Mouse (Mus musculus) kidney, adult 11 months (tissue): Measurements from ENCODE around the gene Bid.
"Not testable (repeated sequence)": the region's sequence is repeated elsewhere in the genome, so short reads cannot be mapped to it uniquely, and the experiment has no call there.

ENCODE experiments used
- DNase-seq: peaks from one replicate; pipeline ENCODE4 v3.0.0; 2022

The Bid gene

GRCm38 (mm10) chr6:120903450-120903912 lies 13.2 kb downstream of the Bid start:
- peak; percentile 90 for DNase-seq

GRCm38 (mm10) chr6:120901776-120902645 lies 14.6 kb downstream of the Bid start:
- no peak for DNase-seq

- DNase-seq = no peak
Measured at GRCm38 (mm10) chr6:120898188-120898833, 18.3 kb downstream of the Bid start.

- DNase-seq = no peak
Measured at GRCm38 (mm10) chr6:120894524-120894923, 22.1 kb downstream of the Bid start.

- no peak for DNase-seq
Measured at GRCm38 (mm10) chr6:120894089-120894488, 22.6 kb downstream of the Bid start.

GRCm38 (mm10) chr6:120886696-120887095 lies 30.0 kb downstream of the Bid start:
- no peak for DNase-seq

GRCm38 (mm10) chr6:120884436-120884835 lies 32.2 kb downstream of the Bid start:
- DNase-seq = no peak

- no peak for DNase-seq
Measured at GRCm38 (mm10) chr6:120879046-120879445, 37.6 kb downstream of the Bid start.

- no peak for DNase-seq
Measured at GRCm38 (mm10) chr6:120873874-120874273, 42.8 kb downstream of the Bid start.

- DNase-seq = peak; percentile 40
Measured at GRCm38 (mm10) chr6:120871286-120871685, 45.4 kb downstream of the Bid start.

GRCm38 (mm10) chr6:120868824-120869223 lies 47.8 kb downstream of the Bid start:
- DNase-seq = no peak

GRCm38 (mm10) chr6:120866051-120866814 lies 50.4 kb downstream of the Bid start:
- no peak for DNase-seq

- DNase-seq = no peak
Measured at GRCm38 (mm10) chr6:120860079-120860478, 56.6 kb downstream of the Bid start.

GRCm38 (mm10) chr6:120858217-120858711 lies 58.4 kb downstream of the Bid start:
- DNase-seq = no peak

- DNase-seq = no peak
Measured at GRCm38 (mm10) chr6:120854413-120854812, 62.2 kb downstream of the Bid start.

- not testable (repeated sequence) for DNase-seq
Measured at GRCm38 (mm10) chr6:120850720-120851119, 65.9 kb downstream of the Bid start.
